Comparison of ENCODE assay signal across 9 mouse cellular contexts in the genomic region with DNA sequence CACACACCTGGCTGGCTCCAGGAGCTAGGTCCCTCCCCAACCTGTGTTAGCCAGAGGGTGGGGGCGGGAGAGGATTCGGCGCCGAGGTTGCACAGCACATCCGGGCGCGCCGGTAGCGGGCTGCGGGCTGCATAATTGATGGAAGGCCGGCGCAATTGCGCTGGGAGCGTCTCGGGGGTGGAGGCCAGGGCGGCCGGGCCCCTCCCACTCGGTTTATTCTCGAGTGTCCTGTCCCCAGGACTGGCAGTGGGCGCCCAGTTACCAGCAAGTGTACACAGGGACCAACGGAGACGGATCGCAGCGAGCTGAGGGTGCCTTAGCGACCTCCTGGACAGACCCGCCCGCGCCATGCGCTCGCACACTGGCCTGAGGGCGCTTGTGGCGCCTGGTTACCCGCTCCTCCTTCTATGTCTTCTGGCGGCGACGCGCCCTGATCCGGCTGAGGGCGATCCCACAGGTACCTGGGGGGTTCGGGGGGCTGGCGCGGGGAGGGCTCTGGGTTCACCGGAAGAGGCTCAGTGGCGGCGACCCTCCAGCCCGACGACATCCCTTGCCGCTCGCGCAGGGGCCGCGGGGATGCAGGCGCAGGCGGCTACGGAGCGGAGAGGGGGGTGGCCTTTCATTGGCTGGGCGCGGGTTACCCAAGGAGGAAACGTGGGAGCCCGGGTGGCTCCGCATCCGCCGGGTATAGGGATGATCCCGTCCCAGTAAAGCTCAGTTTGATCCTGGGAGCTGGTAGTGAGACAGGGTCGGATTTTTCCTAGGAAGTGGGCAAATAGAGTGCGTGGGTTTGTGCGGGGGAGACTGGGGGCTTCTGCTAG. TPM values are rescaled to one million over a fixed set of nuclear protein-coding genes. Genes with fewer than 3 reads are reported as not detected.
DNase-seq lines count a peak whose midpoint lies in the region; ATAC-seq and TF ChIP-seq lines count a peak whose summit lies in the region.
"Had no signal": no experiment of that assay in that cellular context is flagged by ENCODE, and none has a peak within 500 bp of the region (broad histone marks: within the 10 kb centered on the region; RNA-seq: fewer than 3 reads in every experiment).

Gene Gm17509 (minus strand): TSS at position 575 of the 821 bp plus-strand sequence.

- peak within 1 kb of the TSS; percentile 87 for H3K9ac ChIP-seq in forebrain, postnatal 0 days
- H3K9ac ChIP-seq in hindbrain, embryonic 14.5 days: peak within 1 kb of the TSS; percentile 95

- 0 out of 2 replicates have a peak within 1 kb of the TSS, but pooled peaks have one; percentile 45 for H3K27ac ChIP-seq in forebrain, postnatal 0 days (ENCODE audit: low read depth, low read length)
- peak within 1 kb of the TSS; percentile 86 for H3K27ac ChIP-seq in hindbrain, embryonic 14.5 days
- H3K27ac ChIP-seq in left cerebral cortex, adult 2 months: peak within 1 kb of the TSS; percentile 91

- intact Hi-C loops in left cerebral cortex, adult 2 months (cut with DNase I): no loop called here

- H3K27me3 ChIP-seq in forebrain, postnatal 0 days (ENCODE audit: insufficient read depth, low read length): no peaks in the 10 kb centered on the region
- H3K27me3 ChIP-seq in hindbrain, embryonic 14.5 days (ENCODE audit: control insufficient read depth, insufficient read depth, low read length): no peaks in the 10 kb centered on the region

- H3K4me2 ChIP-seq in forebrain, postnatal 0 days (ENCODE audit: low read depth): peak within 1 kb of the TSS; percentile 85
- peak within 1 kb of the TSS; percentile 80 for H3K4me2 ChIP-seq in hindbrain, embryonic 14.5 days (replicated peaks)

- H3K36me3 ChIP-seq in forebrain, postnatal 0 days (ENCODE audit: insufficient read depth): no peaks in the 10 kb centered on the region
- H3K36me3 ChIP-seq in hindbrain, embryonic 14.5 days (replicated peaks; ENCODE audit: control insufficient read depth, insufficient read depth): no peaks in the 10 kb centered on the region

- peak; percentile 95 for ATAC-seq in forebrain, postnatal 0 days
- ATAC-seq in hindbrain, embryonic 14.5 days (ENCODE audit: low FRiP score): peak; percentile 91

- TF ChIP-seq CTCF in forebrain, postnatal 0 days (IDR thresholded peaks at IDR 0.05; ENCODE audit: low read depth): no peak
- no peak for TF ChIP-seq CTCF in left cerebral cortex, adult 2 months (IDR thresholded peaks at IDR 0.05)

- DNase-seq in ZHBTc4 (ENCODE audit: low read depth, low spot score): peak; percentile 76
- peak; percentile 84 to 87 for DNase-seq in cerebellum, adult 18-20 months
- peak; percentile 74 for DNase-seq in forebrain, postnatal 0 days
- peak; percentile 67 for DNase-seq in hindbrain, embryonic 14.5 days (ENCODE audit: low spot score)
- DNase-seq in left cerebral cortex, adult 2 months (ENCODE audit: extremely low spot score in 1 of 2, low spot score in 2 of 2): peak; percentile 68 to 70
- DNase-seq in lung, postnatal 36 days: peak; percentile 77
- DNase-seq in retina, postnatal 1 day: peak; percentile 86
- peak; percentile 9 for DNase-seq in urinary bladder, postnatal 25 days (ENCODE audit: low spot score)

- H3K9me3 ChIP-seq in forebrain, postnatal 0 days (ENCODE audit: low read length): no peaks in the 10 kb centered on the region
- H3K9me3 ChIP-seq in hindbrain, embryonic 14.5 days (ENCODE audit: control insufficient read depth, low read length): no peaks in the 10 kb centered on the region

- no peaks in the 10 kb centered on the region; the same call in 1 of the 2 replicates for H3K4me1 ChIP-seq in forebrain, postnatal 0 days (ENCODE audit: insufficient read depth)
- H3K4me1 ChIP-seq in hindbrain, embryonic 14.5 days (replicated peaks; ENCODE audit: control insufficient read depth, insufficient read depth, low read length): peaks cover 16% of the 10 kb centered on the region

- peak within 1 kb of the TSS; percentile 76 for H3K4me3 ChIP-seq in forebrain, postnatal 0 days (ENCODE audit: low read depth, low read length)
- peak within 1 kb of the TSS; percentile 82 for H3K4me3 ChIP-seq in hindbrain, embryonic 14.5 days (replicated peaks; ENCODE audit: low read length)
- peak within 1 kb of the TSS; percentile 55 for H3K4me3 ChIP-seq in left cerebral cortex, adult 2 months

- WGBS in forebrain, postnatal 0 days: 4% methylated on average over 64 of the region's 67 CpGs
- under 1% methylated on average over 67 of the region's 67 CpGs for WGBS in hindbrain, embryonic 14.5 days

RNA-seq across cellular contexts. Expression of gene Gm17509, which starts in this region (rescaled TPM):
- total RNA-seq in forebrain, postnatal 0 days (2014; rRNA removed): 0.33 and 0.46 TPM in 2 replicates
- polyA plus RNA-seq in forebrain, postnatal 0 days (2015; fragmentation: Nextera tagmentation; extraction: Ambion mirVana): 0.07 and 0.09 TPM in 2 replicates
- polyA plus RNA-seq in hindbrain, embryonic 14.5 days (2014; fragmentation: Nextera tagmentation; extraction: Ambion mirVana): 0.29 and 0.48 TPM in 2 replicates
- 1 to 10 TPM; 1.4 to 1.9 TPM for total RNA-seq in left cerebral cortex, adult 2 months (2021)
- polyA plus RNA-seq: large intestine, adult 2 months had no signal

Comparison
In these comparisons a context has a peak if more than half of its experiments do, and no peak if none do; other contexts are left out.
1. Peak in every context shown above with its lines: DNase-seq, ATAC-seq, H3K4me3 ChIP-seq and H3K27ac ChIP-seq.
2. Peak in DNase-seq, ATAC-seq, H3K4me3 ChIP-seq, H3K27ac ChIP-seq, H3K9ac ChIP-seq and H3K4me2 ChIP-seq in forebrain, postnatal 0 days; RNA of the gene not detected or under 1 TPM.
3. Peak in DNase-seq, ATAC-seq, H3K4me3 ChIP-seq, H3K27ac ChIP-seq, H3K9ac ChIP-seq and H3K4me2 ChIP-seq in hindbrain, embryonic 14.5 days; RNA of the gene not detected or under 1 TPM.
4. DNase-seq: peak in every context shown above with its lines; median percentile 86 in retina, postnatal 1 day; 86 in cerebellum, adult 18-20 months; 77 in lung, postnatal 36 days; 76 in ZHBTc4; 74 in forebrain, postnatal 0 days; 69 in left cerebral cortex, adult 2 months; 67 in hindbrain, embryonic 14.5 days; 9 in urinary bladder, postnatal 25 days.